Mouse (Mus musculus) lung, embryonic 16.5 days (tissue): Measurements from ENCODE around the gene Gpr149. TPM values are rescaled to one million over a fixed set of nuclear protein-coding genes. Genes with fewer than 3 reads are reported as not detected.

ENCODE experiments used
- ATAC-seq: fragments of 200-750 bp; cut with Nextera tagmentation; 2 replicates; pipeline ENCODE4 v1.8.0; 2017; ENCODE audit warnings: low read depth, mild to moderate bottlenecking, moderate library complexity
- H3K27ac ChIP-seq: fragments of 300-500 bp; sonication (generic); 2 replicates; pipeline ENCODE4 v1.5.1; 2014; ENCODE audit warnings: mild to moderate bottlenecking, control low read depth, low read length
- H3K27me3 ChIP-seq: fragments of 300-500 bp; sonication (generic); 2 replicates; pipeline ENCODE4 v1.6.1; 2014; ENCODE audit warnings: low read depth, low read length, mixed read lengths; ENCODE audit not compliant: control insufficient read depth, insufficient read depth
- H3K36me3 ChIP-seq: fragments of 300-500 bp; sonication (generic); 2 replicates; pipeline ENCODE4 v1.6.1; 2014; ENCODE audit warnings: low read length; ENCODE audit not compliant: control insufficient read depth, insufficient read depth
- H3K4me1 ChIP-seq: fragments of 300-500 bp; sonication (generic); replicated peaks from 2 replicates; pipeline ENCODE4 v1.6.1; 2014; ENCODE audit warnings: low read length, mixed read lengths; ENCODE audit not compliant: control insufficient read depth, insufficient read depth
- H3K4me2 ChIP-seq: fragments of 300-500 bp; sonication (generic); 2 replicates; pipeline ENCODE4 v1.6.1; 2014; ENCODE audit warnings: low read depth, low read length, control low read depth
- H3K4me3 ChIP-seq: fragments of 300-500 bp; sonication (generic); 2 replicates; pipeline ENCODE4 v1.5.1; 2014; ENCODE audit warnings: mild to moderate bottlenecking, low read length, control low read depth
- H3K9ac ChIP-seq: fragments of 300-500 bp; sonication (generic); 2 replicates; pipeline ENCODE4 v1.6.1; 2014; ENCODE audit warnings: low read length, control low read depth
- H3K9me3 ChIP-seq: fragments of 300-500 bp; sonication (generic); 2 replicates; pipeline ENCODE4 v1.6.1; 2016; ENCODE audit warnings: low read length; ENCODE audit not compliant: control insufficient read depth
- WGBS: fragments of 180-500 bp; shearing (Covaris S2); extraction: QIAGEN DNeasy Blood & Tissue Kit; methylation state at CpG from one replicate; pipeline ENCODE4 v1.1.7; 2014; 5-methylcytosine and 5-hydroxymethylcytosine counted together
- polyA plus RNA-seq: library from polyadenylated mRNA; unstranded; fragments of >200 nt; fragmentation: Nextera tagmentation; extraction: Ambion mirVana; gene quantifications from 2 replicates; pipeline ENCODE4 v1.2.1, GENCODE M21; 2015

The Gpr149 gene
- polyA plus RNA-seq, 1 experiment from 2014 or later: 0.13 TPM

GRCm38 (mm10) chr3:62527593-62527992 lies 77.3 kb downstream of the Gpr149 start:
- WGBS: 58% methylated on average over 5 of the region's 5 CpGs
- Histone ChIP-seq H3K27me3 (no peaks in the 10 kb centered on the region), H3K27ac (no peak overlapping the region), H3K36me3 (no peaks in the 10 kb centered on the region), H3K4me2 (no peak overlapping the region), H3K9ac (no peak overlapping the region), H3K4me3 (no peak overlapping the region), H3K4me1 (no peaks in the 10 kb centered on the region), H3K9me3 (no peaks in the 10 kb centered on the region)
- no peak for ATAC-seq

- no peak overlapping the region for H3K4me3 ChIP-seq
- no peaks in the 10 kb centered on the region for H3K27me3 ChIP-seq
- H3K36me3 ChIP-seq: no peaks in the 10 kb centered on the region
- H3K9me3 ChIP-seq: no peaks in the 10 kb centered on the region
- H3K4me1 ChIP-seq: no peaks in the 10 kb centered on the region
- H3K27ac ChIP-seq: no peak overlapping the region
- 27% methylated on average over 4 of the region's 4 CpGs for WGBS
- ATAC-seq: no peak
- no peak overlapping the region for H3K4me2 ChIP-seq
- H3K9ac ChIP-seq: no peak overlapping the region
Measured at GRCm38 (mm10) chr3:62527160-62527559, 77.8 kb downstream of the Gpr149 start.

GRCm38 (mm10) chr3:62507206-62507647 lies 97.7 kb downstream of the Gpr149 start:
- no peak overlapping the region for H3K9ac ChIP-seq
- no peak for ATAC-seq
- no peaks in the 10 kb centered on the region for H3K9me3 ChIP-seq
- H3K4me1 ChIP-seq: peaks cover 8% of the 10 kb centered on the region
- no peaks in the 10 kb centered on the region for H3K27me3 ChIP-seq
- 36% methylated on average over 5 of the region's 5 CpGs for WGBS
- no peaks in the 10 kb centered on the region for H3K36me3 ChIP-seq
- no peak overlapping the region for H3K27ac ChIP-seq
- H3K4me2 ChIP-seq: peak overlapping the region; percentile 54
- H3K4me3 ChIP-seq: peak overlapping the region; percentile 80

GRCm38 (mm10) chr3:62506488-62507205 lies 98.3 kb downstream of the Gpr149 start, which contains the start of gene Dhx36:
Gene Dhx36, minus strand, starts transcription at chr3:62507004.
- peak within 1 kb of the TSS; percentile 80 for H3K4me3 ChIP-seq
- ATAC-seq: peak; percentile 99
- H3K27ac ChIP-seq: peak within 1 kb of the TSS; percentile 89
- H3K4me2 ChIP-seq: peak within 1 kb of the TSS; percentile 77
- no peaks in the 10 kb centered on the region for H3K9me3 ChIP-seq
- no peaks in the 10 kb centered on the region for H3K27me3 ChIP-seq
- H3K4me1 ChIP-seq: peaks cover 8% of the 10 kb centered on the region
- H3K36me3 ChIP-seq: no peaks in the 10 kb centered on the region
- peak within 1 kb of the TSS; percentile 95 for H3K9ac ChIP-seq
- under 1% methylated on average over 61 of the region's 66 CpGs for WGBS

- WGBS: 45% methylated on average over 5 of the region's 5 CpGs
- no peaks in the 10 kb centered on the region for H3K27me3 ChIP-seq
- peak overlapping the region; percentile 80 for H3K4me3 ChIP-seq
- H3K27ac ChIP-seq: no peak overlapping the region
- peaks cover 9% of the 10 kb centered on the region for H3K36me3 ChIP-seq
- no peaks in the 10 kb centered on the region for H3K9me3 ChIP-seq
- H3K9ac ChIP-seq: peak overlapping the region; percentile 8; the same call in 1 of the 2 replicates
- peak overlapping the region; percentile 77 for H3K4me2 ChIP-seq
- H3K4me1 ChIP-seq: peaks cover 8% of the 10 kb centered on the region
- no peak for ATAC-seq
Measured at GRCm38 (mm10) chr3:62505166-62505900, 99.6 kb downstream of the Gpr149 start.

GRCm38 (mm10) chr3:62499327-62499726 lies 105.6 kb downstream of the Gpr149 start:
- Histone ChIP-seq H3K4me3 (no peak overlapping the region), H3K9me3 (no peaks in the 10 kb centered on the region), H3K9ac (no peak overlapping the region), H3K4me1 (no peaks in the 10 kb centered on the region), H3K27me3 (no peaks in the 10 kb centered on the region), H3K4me2 (no peak overlapping the region), H3K36me3 (peaks cover 26% of the 10 kb centered on the region), H3K27ac (no peak overlapping the region)
- 69% methylated on average over 4 of the region's 4 CpGs for WGBS
- no peak for ATAC-seq

- Histone ChIP-seq H3K4me2 (no peak overlapping the region), H3K36me3 (peaks cover 31% of the 10 kb centered on the region), H3K9ac (no peak overlapping the region), H3K9me3 (no peaks in the 10 kb centered on the region), H3K27ac (no peak overlapping the region), H3K4me1 (no peaks in the 10 kb centered on the region), H3K4me3 (no peak overlapping the region), H3K27me3 (no peaks in the 10 kb centered on the region)
- 73% methylated on average over 6 of the region's 6 CpGs for WGBS
- ATAC-seq: no peak
Measured at GRCm38 (mm10) chr3:62492568-62492967, 112.4 kb downstream of the Gpr149 start.

GRCm38 (mm10) chr3:62484340-62484739 lies 120.6 kb downstream of the Gpr149 start:
- no peaks in the 10 kb centered on the region for H3K9me3 ChIP-seq
- no peak overlapping the region for H3K4me2 ChIP-seq
- no peak overlapping the region for H3K27ac ChIP-seq
- H3K27me3 ChIP-seq: no peaks in the 10 kb centered on the region
- WGBS: 93% methylated on average over 2 of the region's 2 CpGs
- no peak overlapping the region for H3K4me3 ChIP-seq
- ATAC-seq: no peak
- H3K9ac ChIP-seq: no peak overlapping the region
- peaks cover 20% of the 10 kb centered on the region for H3K36me3 ChIP-seq
- no peaks in the 10 kb centered on the region for H3K4me1 ChIP-seq
